Mouse (Mus musculus): ENCODE measurements at regions not wholly inside any gene's neighbourhood (a gene's known extent, or its start where the extent isn't known, plus 50 kb on each side); places are given as distances from the start of the nearest gene placed in this dataset.
A peak's percentile ranks its signal among the peaks of the same experiment; 100 is the strongest.

DNA sequence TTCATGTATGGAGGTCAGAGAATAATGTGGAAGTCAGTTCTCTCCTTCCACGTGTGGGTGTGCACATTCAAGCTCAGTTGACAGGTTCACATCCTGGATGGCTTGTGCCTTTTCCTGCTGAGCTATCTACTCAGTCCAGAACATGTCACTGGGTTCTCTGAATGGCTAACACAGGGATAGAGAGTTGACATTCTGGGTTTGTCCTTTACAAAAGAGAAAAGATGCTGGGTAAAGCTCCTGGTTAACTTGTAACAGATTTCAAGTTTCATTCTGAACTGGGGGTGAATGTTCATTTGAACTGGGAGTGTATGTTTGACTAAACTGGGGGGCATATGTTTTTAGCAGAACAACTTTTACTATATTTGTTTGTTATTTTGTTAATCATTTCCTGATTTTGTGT is 133.0 kb downstream of the Tmem17 start:
- no peaks in the 10 kb centered on the region for H3K36me3 ChIP-seq
- no peaks in the 10 kb centered on the region for H3K27me3 ChIP-seq
- peaks cover 5% of the 10 kb centered on the region; the same call in 1 of the 2 replicates for H3K4me1 ChIP-seq (replicated peaks)
- ATAC-seq (replicated peaks; ENCODE audit: insufficient number of reproducible peaks, insufficient read depth, low FRiP score, low read depth): no peak
- no peak overlapping the region for H3K9ac ChIP-seq
- 61% methylated on average over 1 of the region's 1 CpGs for WGBS
- no peak overlapping the region for H3K4me3 ChIP-seq
- H3K4me2 ChIP-seq: no peak overlapping the region
- no peak overlapping the region for H3K27ac ChIP-seq
- no peaks in the 10 kb centered on the region for H3K9me3 ChIP-seq (replicated peaks)

- no peak overlapping the region for H3K27ac ChIP-seq
- peaks cover 5% of the 10 kb centered on the region; the same call in 1 of the 2 replicates for H3K4me1 ChIP-seq (replicated peaks)
- H3K27me3 ChIP-seq: no peaks in the 10 kb centered on the region
- H3K9me3 ChIP-seq (replicated peaks): no peaks in the 10 kb centered on the region
- H3K36me3 ChIP-seq: no peaks in the 10 kb centered on the region
- no peak for ATAC-seq (replicated peaks; ENCODE audit: insufficient number of reproducible peaks, insufficient read depth, low FRiP score, low read depth)
- no peak overlapping the region for H3K4me3 ChIP-seq
- H3K4me2 ChIP-seq: no peak overlapping the region
- 69% methylated on average over 6 of the region's 6 CpGs for WGBS
- no peak overlapping the region for H3K9ac ChIP-seq
These were observed 134.5 kb downstream of the Tmem17 start for GRCm38 (mm10) chr11:22646192-22646936.

DNA sequence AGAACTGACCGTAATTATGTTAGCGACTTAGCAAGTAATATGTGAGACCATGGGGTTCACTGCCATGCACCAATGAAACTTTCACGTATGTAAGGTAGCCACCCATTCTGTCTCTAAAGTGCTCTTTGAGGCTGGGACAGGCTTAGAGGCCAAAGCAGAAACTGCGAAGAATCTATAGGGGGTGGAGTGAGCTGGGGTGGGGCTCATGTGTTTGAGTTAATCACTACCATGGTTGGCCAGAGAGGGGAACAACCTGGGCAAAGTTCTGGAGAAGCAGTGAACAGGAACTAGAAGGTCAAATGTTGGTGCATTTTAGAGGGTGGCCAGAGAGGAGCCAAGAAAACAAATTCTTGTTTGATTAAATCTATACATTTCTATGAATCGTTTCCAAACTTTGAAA is 136.4 kb downstream of the Tmem17 start:
- H3K27me3 ChIP-seq: no peaks in the 10 kb centered on the region
- no peaks in the 10 kb centered on the region for H3K36me3 ChIP-seq
- no peaks in the 10 kb centered on the region for H3K9me3 ChIP-seq (replicated peaks)
- H3K4me2 ChIP-seq: no peak overlapping the region
- peaks cover 9% of the 10 kb centered on the region for H3K4me1 ChIP-seq (replicated peaks)
- H3K9ac ChIP-seq: no peak overlapping the region
- no peak overlapping the region for H3K27ac ChIP-seq
- H3K4me3 ChIP-seq: no peak overlapping the region
- WGBS: 84% methylated on average over 5 of the region's 5 CpGs
- no peak for ATAC-seq (replicated peaks; ENCODE audit: insufficient number of reproducible peaks, insufficient read depth, low FRiP score, low read depth)

DNA sequence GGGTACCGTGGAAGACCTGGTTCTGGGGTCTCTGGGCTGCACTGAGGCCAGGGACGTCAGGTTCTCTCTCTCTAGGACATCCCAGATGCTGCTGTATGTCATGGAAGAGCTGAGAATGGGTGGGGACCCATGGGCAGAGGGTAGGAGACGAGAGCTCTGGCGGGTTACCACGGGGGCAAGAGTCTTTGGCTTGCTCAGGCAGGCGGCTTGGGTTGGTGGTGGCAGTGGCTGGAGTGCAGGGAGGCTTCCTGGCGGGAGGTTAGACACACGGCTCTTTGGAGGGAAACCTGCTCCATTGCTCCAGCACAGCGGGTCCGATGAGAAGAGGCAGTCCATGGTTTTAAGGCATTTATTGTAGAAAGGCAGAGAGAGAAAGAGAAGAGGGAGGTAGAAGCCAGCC is 138.9 kb downstream of the Tmem17 start:
- Histone ChIP-seq H3K9me3 (replicated peaks) (no peaks in the 10 kb centered on the region), H3K9ac (no peak overlapping the region), H3K4me1 (replicated peaks) (peaks cover 12% of the 10 kb centered on the region), H3K27me3 (no peaks in the 10 kb centered on the region), H3K4me3 (no peak overlapping the region), H3K36me3 (no peaks in the 10 kb centered on the region), H3K4me2 (no peak overlapping the region), H3K27ac (no peak overlapping the region)
- 80% methylated on average over 10 of the region's 10 CpGs for WGBS
- ATAC-seq (replicated peaks; ENCODE audit: insufficient number of reproducible peaks, insufficient read depth, low FRiP score, low read depth): no peak

- no peak overlapping the region for H3K4me3 ChIP-seq
- no peaks in the 10 kb centered on the region for H3K36me3 ChIP-seq
- 63% methylated on average over 1 of the region's 1 CpGs for WGBS
These were observed 139.4 kb downstream of the Tmem17 start for GRCm38 (mm10) chr11:22651313-22651712.

DNA sequence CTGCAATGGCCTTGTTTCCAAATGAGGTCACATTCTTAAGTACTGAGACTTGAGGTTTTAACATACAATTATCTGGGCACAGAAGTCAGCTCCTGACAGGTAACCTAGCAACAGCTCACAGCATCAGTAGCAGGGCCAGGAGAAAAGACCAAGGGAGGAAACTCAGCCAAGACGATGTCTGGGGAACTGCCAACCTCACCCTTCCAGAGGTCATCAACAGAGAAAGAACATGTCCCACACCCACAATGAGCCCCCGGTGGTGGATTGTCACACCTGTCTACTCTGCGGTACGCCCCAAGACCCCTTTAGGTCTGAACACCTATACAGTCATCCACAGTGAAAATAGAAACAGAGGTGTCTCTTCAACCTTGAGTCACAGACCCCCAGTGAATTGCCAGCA is 140.0 kb downstream of the Tmem17 start:
- Histone ChIP-seq H3K9me3 (replicated peaks) (no peaks in the 10 kb centered on the region), H3K4me2 (no peak overlapping the region), H3K36me3 (no peaks in the 10 kb centered on the region), H3K27me3 (no peaks in the 10 kb centered on the region), H3K4me1 (replicated peaks) (peaks cover 9% of the 10 kb centered on the region), H3K4me3 (no peak overlapping the region), H3K27ac (no peak overlapping the region), H3K9ac (no peak overlapping the region)
- no peak for ATAC-seq (replicated peaks; ENCODE audit: insufficient number of reproducible peaks, insufficient read depth, low FRiP score, low read depth)
- 72% methylated on average over 4 of the region's 4 CpGs for WGBS

More at GRCm38 (mm10) chr11:22651313-22651712, 139.4 kb downstream of the Tmem17 start:
- no peak for ATAC-seq (replicated peaks; ENCODE audit: insufficient number of reproducible peaks, insufficient read depth, low FRiP score, low read depth)
- Histone ChIP-seq H3K9ac (no peak overlapping the region), H3K9me3 (replicated peaks) (no peaks in the 10 kb centered on the region), H3K27me3 (no peaks in the 10 kb centered on the region), H3K4me2 (no peak overlapping the region), H3K27ac (no peak overlapping the region), H3K4me1 (replicated peaks) (peaks cover 7% of the 10 kb centered on the region)

- Histone ChIP-seq H3K4me3 (no peak overlapping the region), H3K9ac (no peak overlapping the region), H3K27ac (no peak overlapping the region), H3K4me1 (replicated peaks) (peaks cover 11% of the 10 kb centered on the region), H3K27me3 (no peaks in the 10 kb centered on the region), H3K9me3 (replicated peaks) (no peaks in the 10 kb centered on the region), H3K4me2 (no peak overlapping the region), H3K36me3 (no peaks in the 10 kb centered on the region)
- 51% methylated on average over 3 of the region's 3 CpGs for WGBS
- ATAC-seq (replicated peaks; ENCODE audit: insufficient number of reproducible peaks, insufficient read depth, low FRiP score, low read depth): no peak
These were observed 141.0 kb downstream of the Tmem17 start for GRCm38 (mm10) chr11:22652931-22653330.

GRCm38 (mm10) chr11:22653366-22653765 is 141.5 kb downstream of the Tmem17 start:
- H3K4me1 ChIP-seq (replicated peaks): peaks cover 11% of the 10 kb centered on the region
- H3K27me3 ChIP-seq: no peaks in the 10 kb centered on the region
- no peak overlapping the region for H3K4me2 ChIP-seq
- no peaks in the 10 kb centered on the region for H3K9me3 ChIP-seq (replicated peaks)
- no peak overlapping the region for H3K27ac ChIP-seq
- no peaks in the 10 kb centered on the region for H3K36me3 ChIP-seq
- no peak overlapping the region for H3K9ac ChIP-seq
- H3K4me3 ChIP-seq: no peak overlapping the region
- no peak for ATAC-seq (replicated peaks; ENCODE audit: insufficient number of reproducible peaks, insufficient read depth, low FRiP score, low read depth)
- WGBS: 51% methylated on average over 5 of the region's 5 CpGs

DNA sequence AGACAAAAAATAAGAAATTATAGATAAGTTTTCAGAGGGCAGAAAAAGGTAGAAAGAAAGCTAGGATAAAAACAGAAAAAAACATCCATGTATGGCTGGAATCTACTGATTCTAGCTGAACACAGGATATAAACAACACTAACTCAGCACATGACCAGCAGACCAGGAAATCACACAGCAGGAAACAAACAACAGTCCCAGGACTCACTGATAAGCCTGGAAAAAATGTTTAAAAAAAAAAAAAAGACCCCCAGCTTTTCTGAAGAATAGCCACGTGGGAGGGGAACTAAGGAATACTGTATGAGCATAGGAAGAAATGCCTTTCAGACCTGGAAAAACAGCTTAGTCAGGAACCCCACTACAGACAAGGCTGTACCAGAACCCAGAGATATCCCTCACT is 145.7 kb downstream of the Tmem17 start:
- no peak overlapping the region for H3K9ac ChIP-seq
- H3K27ac ChIP-seq: 0 out of 2 replicates have a peak overlapping the region, but pooled peaks have one; percentile 1
- no peaks in the 10 kb centered on the region for H3K36me3 ChIP-seq
- H3K4me2 ChIP-seq: no peak overlapping the region
- H3K9me3 ChIP-seq (replicated peaks): no peaks in the 10 kb centered on the region
- no peak for ATAC-seq (replicated peaks; ENCODE audit: insufficient number of reproducible peaks, insufficient read depth, low FRiP score, low read depth)
- H3K27me3 ChIP-seq: no peaks in the 10 kb centered on the region
- H3K4me1 ChIP-seq (replicated peaks): peaks cover 11% of the 10 kb centered on the region
- no peak overlapping the region for H3K4me3 ChIP-seq
- 30% methylated on average over 1 of the region's 1 CpGs for WGBS

GRCm38 (mm10) chr11:22661072-22661471 is 149.2 kb downstream of the Tmem17 start:
- Histone ChIP-seq H3K9ac (no peak overlapping the region), H3K4me3 (no peak overlapping the region), H3K9me3 (replicated peaks) (no peaks in the 10 kb centered on the region), H3K4me1 (replicated peaks) (peaks cover 5% of the 10 kb centered on the region), H3K4me2 (no peak overlapping the region), H3K27ac (no peak overlapping the region), H3K36me3 (no peaks in the 10 kb centered on the region), H3K27me3 (no peaks in the 10 kb centered on the region)
- ATAC-seq (replicated peaks; ENCODE audit: insufficient number of reproducible peaks, insufficient read depth, low FRiP score, low read depth): no peak
- 53% methylated on average over 5 of the region's 5 CpGs for whole genome bisulfite sequencing

DNA sequence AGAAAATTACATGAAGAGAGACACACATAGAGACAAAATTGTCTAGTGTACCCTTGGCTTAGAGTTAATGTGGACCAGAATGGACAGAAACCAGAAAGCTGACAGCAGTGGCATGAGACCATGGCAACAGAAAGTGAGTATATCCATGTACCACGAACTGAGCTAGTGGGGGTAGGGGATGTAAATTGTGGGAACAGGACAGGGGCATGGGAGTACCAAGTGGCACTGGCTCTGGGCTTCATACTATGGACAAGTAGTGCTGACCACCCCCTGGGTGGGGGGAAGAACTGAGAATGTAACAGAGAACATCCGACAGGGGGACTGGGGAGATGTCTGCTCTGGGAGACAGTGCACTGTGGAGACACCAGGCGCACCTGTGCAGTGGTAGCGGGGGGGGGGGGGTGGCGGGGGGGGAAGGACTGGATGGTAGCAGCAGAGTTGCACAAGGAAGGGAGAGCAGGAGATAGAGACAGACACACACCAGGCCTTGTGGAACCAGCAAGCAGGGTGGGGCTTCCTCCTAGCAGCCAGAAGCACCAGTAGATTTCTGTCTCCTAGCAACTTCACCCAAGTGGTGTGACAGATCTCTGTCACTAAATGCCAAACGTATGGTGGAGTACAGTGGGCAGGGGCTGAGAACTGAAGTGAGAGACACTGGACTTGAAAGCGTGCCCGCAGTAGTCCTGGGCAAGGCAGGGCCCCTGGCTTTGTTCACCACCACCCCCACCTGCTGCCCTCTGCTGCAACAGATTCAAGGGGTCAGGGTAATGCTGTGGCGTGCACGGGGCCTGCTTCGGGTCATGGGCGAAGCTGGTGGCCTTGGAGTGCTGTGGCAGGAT is 150.0 kb downstream of the Tmem17 start:
- Histone ChIP-seq H3K27me3 (no peaks in the 10 kb centered on the region), H3K36me3 (no peaks in the 10 kb centered on the region), H3K27ac (no peak overlapping the region), H3K9ac (no peak overlapping the region), H3K4me3 (no peak overlapping the region), H3K4me1 (replicated peaks) (peaks cover 2% of the 10 kb centered on the region), H3K4me2 (no peak overlapping the region), H3K9me3 (replicated peaks) (no peaks in the 10 kb centered on the region)
- 0 out of 2 replicates have a peak, but pooled peaks have one; percentile 27 for ATAC-seq (replicated peaks; ENCODE audit: insufficient number of reproducible peaks, insufficient read depth, low FRiP score, low read depth)
- 47% methylated on average over 10 of the region's 12 CpGs for WGBS

Data from heart, embryonic 15.5 days (tissue).